Mouse (Mus musculus) kidney, embryonic 15.5 days (tissue): ENCODE data around the gene Nfix. TPM values are rescaled to one million over a fixed set of nuclear protein-coding genes. Genes with fewer than 3 reads are reported as not detected.

Experiments
- ATAC-seq: fragments of 200-750 bp; cut with Nextera tagmentation; replicated peaks from 2 replicates; pipeline ENCODE4 v1.8.0; 2017; ENCODE audit warnings: moderate TSS enrichment; ENCODE audit not compliant: low FRiP score
- H3K27ac ChIP-seq: fragments of 300-500 bp; sonication (generic); 2 replicates; pipeline ENCODE4 v1.5.1; 2015; ENCODE audit warnings: mild to moderate bottlenecking, inconsistent platforms
- H3K27me3 ChIP-seq: fragments of 300-500 bp; sonication (generic); 2 replicates; pipeline ENCODE4 v1.6.1; 2015; ENCODE audit warnings: inconsistent platforms
- H3K36me3 ChIP-seq: fragments of 300-500 bp; sonication (generic); 2 replicates; pipeline ENCODE4 v1.6.1; 2015; ENCODE audit warnings: inconsistent platforms
- H3K4me1 ChIP-seq: fragments of 300-500 bp; sonication (generic); 2 replicates; pipeline ENCODE4 v1.6.1; 2015; ENCODE audit warnings: inconsistent platforms
- H3K4me2 ChIP-seq: fragments of 300-500 bp; sonication (generic); 2 replicates; pipeline ENCODE4 v1.6.1; 2015; ENCODE audit warnings: moderate library complexity, mild to moderate bottlenecking, inconsistent platforms
- H3K4me3 ChIP-seq: fragments of 300-500 bp; sonication (generic); replicated peaks from 2 replicates; pipeline ENCODE4 v1.5.1; 2015; ENCODE audit warnings: mild to moderate bottlenecking, inconsistent platforms
- H3K9ac ChIP-seq: fragments of 300-500 bp; sonication (generic); 2 replicates; pipeline ENCODE4 v1.6.1; 2015; ENCODE audit warnings: mild to moderate bottlenecking, inconsistent platforms
- H3K9me3 ChIP-seq: fragments of 300-500 bp; sonication (generic); replicated peaks from 2 replicates; pipeline ENCODE4 v1.6.1; 2016; ENCODE audit warnings: inconsistent platforms
- WGBS: fragments of 180-500 bp; shearing (Covaris S2); methylation state at CpG from one replicate; pipeline ENCODE4 v1.1.7; 2015; ENCODE audit warnings: mixed read lengths; 5-methylcytosine and 5-hydroxymethylcytosine counted together
- polyA plus RNA-seq: library from polyadenylated mRNA; unstranded; fragments of >200 nt; fragmentation: Nextera tagmentation; extraction: Ambion mirVana; gene quantifications from 2 replicates; pipeline ENCODE4 v1.2.1, GENCODE M21; 2015

Gene Nfix
- polyA plus RNA-seq, 1 experiment from 2014 or later = 15.5 TPM

- Histone ChIP-seq H3K4me2 (no peak overlapping the region), H3K4me1 (peaks cover 41% of the 10 kb centered on the region), H3K9ac (no peak overlapping the region), H3K9me3 (no peaks in the 10 kb centered on the region), H3K36me3 (no peaks in the 10 kb centered on the region), H3K4me3 (no peak overlapping the region), H3K27ac (no peak overlapping the region), H3K27me3 (peaks cover 100% of the 10 kb centered on the region)
- no peak for ATAC-seq
- WGBS = 15% methylated on average over 5 of the region's 5 CpGs
Observed at GRCm38 (mm10) chr8:84781686-84782505, 18.2 kb downstream of the Nfix start.

GRCm38 (mm10) chr8:84780949-84781680 is 19.0 kb downstream of the Nfix start:
- peaks cover 100% of the 10 kb centered on the region for H3K27me3 ChIP-seq
- no peak for ATAC-seq
- H3K4me2 ChIP-seq = no peak overlapping the region

GRCm38 (mm10) chr8:84780225-84780555 is 20.0 kb downstream of the Nfix start:
- 11% methylated on average over 13 of the region's 13 CpGs for WGBS
- no peak for ATAC-seq
- Histone ChIP-seq H3K9me3 (no peaks in the 10 kb centered on the region), H3K4me3 (0 out of 2 replicates have a peak overlapping the region, but pooled peaks have one; percentile 0), H3K4me2 (0 out of 2 replicates have a peak overlapping the region, but pooled peaks have one; percentile 2), H3K4me1 (peaks cover 33% of the 10 kb centered on the region), H3K27me3 (peaks cover 100% of the 10 kb centered on the region), H3K27ac (no peak overlapping the region), H3K36me3 (no peaks in the 10 kb centered on the region), H3K9ac (no peak overlapping the region)

More at GRCm38 (mm10) chr8:84780949-84781680, 19.0 kb downstream of the Nfix start:
- Histone ChIP-seq H3K36me3 (no peaks in the 10 kb centered on the region), H3K4me1 (peaks cover 33% of the 10 kb centered on the region), H3K9me3 (no peaks in the 10 kb centered on the region), H3K27ac (no peak overlapping the region), H3K4me3 (no peak overlapping the region), H3K9ac (no peak overlapping the region)
- WGBS = 34% methylated on average over 6 of the region's 6 CpGs

GRCm38 (mm10) chr8:84779519-84780224 is 20.5 kb downstream of the Nfix start:
- 15% methylated on average over 19 of the region's 19 CpGs for WGBS

GRCm38 (mm10) chr8:84778638-84779380 is 21.3 kb downstream of the Nfix start:
- Histone ChIP-seq H3K4me2 (no peak overlapping the region), H3K36me3 (no peaks in the 10 kb centered on the region), H3K27ac (no peak overlapping the region), H3K9ac (no peak overlapping the region), H3K27me3 (peaks cover 99% of the 10 kb centered on the region), H3K9me3 (no peaks in the 10 kb centered on the region), H3K4me3 (no peak overlapping the region), H3K4me1 (peaks cover 29% of the 10 kb centered on the region)
- no peak for ATAC-seq
- 19% methylated on average over 11 of the region's 11 CpGs for WGBS

More at GRCm38 (mm10) chr8:84779519-84780224, 20.5 kb downstream of the Nfix start:
- H3K27me3 ChIP-seq = peaks cover 100% of the 10 kb centered on the region
- H3K4me1 ChIP-seq = peaks cover 31% of the 10 kb centered on the region
- no peaks in the 10 kb centered on the region for H3K36me3 ChIP-seq
- 0 out of 2 replicates have a peak overlapping the region, but pooled peaks have one; percentile 0 for H3K4me3 ChIP-seq
- H3K9me3 ChIP-seq = no peaks in the 10 kb centered on the region
- H3K9ac ChIP-seq = no peak overlapping the region
- no peak for ATAC-seq
- H3K4me2 ChIP-seq = 0 out of 2 replicates have a peak overlapping the region, but pooled peaks have one; percentile 2
- H3K27ac ChIP-seq = no peak overlapping the region

- H3K9me3 ChIP-seq = no peaks in the 10 kb centered on the region
- no peak for ATAC-seq
- H3K4me2 ChIP-seq = no peak overlapping the region
- no peaks in the 10 kb centered on the region for H3K36me3 ChIP-seq
- no peak overlapping the region for H3K9ac ChIP-seq
- 40% methylated on average over 10 of the region's 10 CpGs for WGBS
- no peak overlapping the region for H3K4me3 ChIP-seq
- no peak overlapping the region for H3K27ac ChIP-seq
- peaks cover 35% of the 10 kb centered on the region for H3K4me1 ChIP-seq
- peaks cover 97% of the 10 kb centered on the region for H3K27me3 ChIP-seq
Observed at GRCm38 (mm10) chr8:84777899-84778637, 22.1 kb downstream of the Nfix start.

- WGBS = 20% methylated on average over 1 of the region's 1 CpGs
- H3K4me1 ChIP-seq = peaks cover 50% of the 10 kb centered on the region
Observed at GRCm38 (mm10) chr8:84776569-84776968, 23.6 kb downstream of the Nfix start.

GRCm38 (mm10) chr8:84775621-84776113 is 24.5 kb downstream of the Nfix start:
- Histone ChIP-seq H3K4me1 (peaks cover 56% of the 10 kb centered on the region), H3K4me2 (0 out of 2 replicates have a peak overlapping the region, but pooled peaks have one; percentile 51), H3K9ac (no peak overlapping the region), H3K27me3 (peaks cover 97% of the 10 kb centered on the region), H3K9me3 (no peaks in the 10 kb centered on the region), H3K36me3 (no peaks in the 10 kb centered on the region), H3K27ac (peak overlapping the region; percentile 59; the same call in 1 of the 2 replicates), H3K4me3 (no peak overlapping the region)
- WGBS = 16% methylated on average over 7 of the region's 7 CpGs
- ATAC-seq = no peak

More at GRCm38 (mm10) chr8:84776569-84776968, 23.6 kb downstream of the Nfix start:
- Histone ChIP-seq H3K36me3 (no peaks in the 10 kb centered on the region), H3K27me3 (peaks cover 97% of the 10 kb centered on the region), H3K27ac (no peak overlapping the region), H3K9ac (no peak overlapping the region), H3K9me3 (no peaks in the 10 kb centered on the region), H3K4me2 (no peak overlapping the region), H3K4me3 (no peak overlapping the region)
- ATAC-seq = no peak

GRCm38 (mm10) chr8:84775105-84775591 is 25.0 kb downstream of the Nfix start:
- Histone ChIP-seq H3K27ac (peak overlapping the region; percentile 59), H3K4me2 (peak overlapping the region; percentile 51), H3K27me3 (peaks cover 97% of the 10 kb centered on the region), H3K4me3 (no peak overlapping the region), H3K9ac (peak overlapping the region; percentile 7; the same call in 1 of the 2 replicates), H3K9me3 (no peaks in the 10 kb centered on the region), H3K36me3 (no peaks in the 10 kb centered on the region), H3K4me1 (peaks cover 60% of the 10 kb centered on the region)
- ATAC-seq = no peak
- WGBS = 12% methylated on average over 13 of the region's 13 CpGs

- peak overlapping the region; percentile 78 for H3K27ac ChIP-seq
- H3K4me1 ChIP-seq = peaks cover 57% of the 10 kb centered on the region
- H3K27me3 ChIP-seq = peaks cover 96% of the 10 kb centered on the region
- peak overlapping the region; percentile 51 for H3K4me2 ChIP-seq
- no peak overlapping the region for H3K9ac ChIP-seq
- H3K9me3 ChIP-seq = no peaks in the 10 kb centered on the region
- H3K36me3 ChIP-seq = no peaks in the 10 kb centered on the region
- WGBS = 3% methylated on average over 10 of the region's 10 CpGs
- 0 out of 2 replicates have a peak, but pooled peaks have one; percentile 40 for ATAC-seq
- H3K4me3 ChIP-seq = peak overlapping the region; percentile 29; the same call in 1 of the 2 replicates
Observed at GRCm38 (mm10) chr8:84774473-84774911, 25.7 kb downstream of the Nfix start.
